Mouse (Mus musculus) midbrain, embryonic 11.5 days (tissue): ENCODE measurements around the gene Hist1h2ad. TPM values are rescaled to one million over a fixed set of nuclear protein-coding genes. Genes with fewer than 3 reads are reported as not detected.
"Not testable (repeated sequence)": the region's sequence is repeated elsewhere in the genome, so short reads cannot be mapped to it uniquely, and the experiment has no call there.

Source experiments
- ATAC-seq: fragments of 200-750 bp; cut with Nextera tagmentation; 2 replicates; pipeline ENCODE4 v1.8.0; 2017; ENCODE audit warnings: moderate TSS enrichment, moderate library complexity; ENCODE audit not compliant: low FRiP score
- DNase-seq: peaks from one replicate; pipeline ENCODE4 v3.0.0; 2015; ENCODE audit warnings: low spot score; ENCODE audit errors: missing footprints
- H3K27ac ChIP-seq: fragments of 300-500 bp; sonication (generic); 2 replicates; pipeline ENCODE4 v1.5.1; 2014; ENCODE audit warnings: low read depth, low read length
- H3K27me3 ChIP-seq: fragments of 300-500 bp; sonication (generic); 2 replicates; pipeline ENCODE4 v1.6.1; 2014; ENCODE audit warnings: mild to moderate bottlenecking, low read length, moderate library complexity, mixed read lengths; ENCODE audit not compliant: control insufficient read depth, insufficient read depth
- H3K36me3 ChIP-seq: fragments of 300-500 bp; sonication (generic); 2 replicates; pipeline ENCODE4 v1.6.1; 2014; ENCODE audit warnings: mild to moderate bottlenecking, low read length, moderate library complexity, mixed read lengths; ENCODE audit not compliant: control insufficient read depth, insufficient read depth
- H3K4me1 ChIP-seq: fragments of 300-500 bp; sonication (generic); 2 replicates; pipeline ENCODE4 v1.6.1; 2014; ENCODE audit warnings: low read length; ENCODE audit not compliant: control insufficient read depth, insufficient read depth
- H3K4me2 ChIP-seq: fragments of 300-500 bp; sonication (generic); 2 replicates; pipeline ENCODE4 v1.6.1; 2014; ENCODE audit warnings: mild to moderate bottlenecking, moderate library complexity
- H3K4me3 ChIP-seq: fragments of 300-500 bp; sonication (generic); 2 replicates; pipeline ENCODE4 v1.5.1; 2014; ENCODE audit warnings: low read depth, low read length
- H3K9ac ChIP-seq: fragments of 300-500 bp; sonication (generic); 2 replicates; pipeline ENCODE4 v1.6.1; 2014; ENCODE audit warnings: low read length
- H3K9me3 ChIP-seq: fragments of 300-500 bp; sonication (generic); 2 replicates; pipeline ENCODE4 v1.6.1; 2016; ENCODE audit warnings: low read length; ENCODE audit not compliant: control insufficient read depth
- WGBS: fragments of 180-500 bp; shearing (Covaris S2); extraction: QIAGEN DNeasy Blood & Tissue Kit; methylation state at CpG from one replicate; pipeline ENCODE4 v1.1.7; 2014; 5-methylcytosine and 5-hydroxymethylcytosine counted together
- polyA plus RNA-seq: library from polyadenylated mRNA; unstranded; fragments of >200 nt; fragmentation: Nextera tagmentation; extraction: Ambion mirVana; gene quantifications from 2 replicates; pipeline ENCODE4 v1.2.1, GENCODE M21; 2014

The Hist1h2ad gene
- polyA plus RNA-seq, 1 experiment from 2014 or later = 1.9 TPM

- Histone ChIP-seq H3K9ac (peak overlapping the region; percentile 86), H3K4me3 (peak overlapping the region; percentile 45), H3K4me2 (peak overlapping the region; percentile 45), H3K9me3 (no peaks in the 10 kb centered on the region), H3K4me1 (peaks cover 19% of the 10 kb centered on the region), H3K27me3 (no peaks in the 10 kb centered on the region), H3K27ac (peak overlapping the region; percentile 98), H3K36me3 (no peaks in the 10 kb centered on the region)
- DNase-seq = peak; percentile 91
- no peak for ATAC-seq
- WGBS = 23% methylated on average over 9 of the region's 9 CpGs
Observed at GRCm38 (mm10) chr13:23532262-23533075, 41.7 kb upstream of the Hist1h2ad start.

GRCm38 (mm10) chr13:23533560-23534367 lies 40.4 kb upstream of the Hist1h2ad start, which contains the start of gene Hist1h2af:
Gene Hist1h2af, plus strand, starts transcription at chr13:23533906.
- peak within 1 kb of the TSS; percentile 48 for H3K4me3 ChIP-seq
- ATAC-seq = peak; percentile 64
- H3K27me3 ChIP-seq, H3K36me3 ChIP-seq, H3K9me3 ChIP-seq: not testable (repeated sequence)
- peaks cover 19% of the 10 kb centered on the region for H3K4me1 ChIP-seq
- WGBS = under 1% methylated on average over 22 of the region's 53 CpGs
- peak within 1 kb of the TSS; percentile 98 for H3K27ac ChIP-seq
- peak within 1 kb of the TSS; percentile 66 for H3K9ac ChIP-seq
- H3K4me2 ChIP-seq = peak within 1 kb of the TSS; percentile 45
- DNase-seq = peak; percentile 94

- Histone ChIP-seq H3K9me3 (no peaks in the 10 kb centered on the region), H3K36me3 (no peaks in the 10 kb centered on the region), H3K9ac (peak overlapping the region; percentile 66), H3K27me3 (no peaks in the 10 kb centered on the region), H3K27ac (peak overlapping the region; percentile 98), H3K4me3 (peak overlapping the region; percentile 48), H3K4me1 (peaks cover 16% of the 10 kb centered on the region), H3K4me2 (peak overlapping the region; percentile 45)
- under 1% methylated on average over 15 of the region's 15 CpGs for WGBS
- peak; percentile 97 for DNase-seq
- ATAC-seq = peak; percentile 10
Observed at GRCm38 (mm10) chr13:23534368-23535131, 39.6 kb upstream of the Hist1h2ad start.

- not testable (repeated sequence) for H3K9me3 ChIP-seq, H3K27me3 ChIP-seq, H3K36me3 ChIP-seq
- Histone ChIP-seq H3K27ac (peak within 1 kb of the TSS; percentile 98), H3K4me2 (peak within 1 kb of the TSS; percentile 45), H3K4me3 (peak within 1 kb of the TSS; percentile 48), H3K9ac (peak within 1 kb of the TSS; percentile 69), H3K4me1 (peaks cover 16% of the 10 kb centered on the region)
- peak; percentile 92 for ATAC-seq
- peak; percentile 98 for DNase-seq
- WGBS = under 1% methylated on average over 48 of the region's 62 CpGs
Observed at GRCm38 (mm10) chr13:23535137-23536075, 38.8 kb upstream of the Hist1h2ad start, which contains the start of gene Hist1h3g. Gene Hist1h3g, plus strand, starts transcription at chr13:23535422.

- Histone ChIP-seq H3K36me3 (no peaks in the 10 kb centered on the region), H3K4me2 (peak overlapping the region; percentile 45), H3K4me1 (peaks cover 16% of the 10 kb centered on the region), H3K9me3 (no peaks in the 10 kb centered on the region), H3K9ac (peak overlapping the region; percentile 69), H3K4me3 (peak overlapping the region; percentile 48), H3K27me3 (no peaks in the 10 kb centered on the region), H3K27ac (peak overlapping the region; percentile 98)
- WGBS = 22% methylated on average over 7 of the region's 7 CpGs
- ATAC-seq = no peak
- DNase-seq = peak; percentile 87
Observed at GRCm38 (mm10) chr13:23536076-23536822, 37.9 kb upstream of the Hist1h2ad start.

- no peak overlapping the region for H3K4me3 ChIP-seq
- H3K9me3 ChIP-seq = no peaks in the 10 kb centered on the region
- WGBS = 78% methylated on average over 3 of the region's 3 CpGs
Observed at GRCm38 (mm10) chr13:23537006-23537710, 37.0 kb upstream of the Hist1h2ad start.

GRCm38 (mm10) chr13:23538249-23538648 lies 35.9 kb upstream of the Hist1h2ad start:
- ATAC-seq = no peak
- H3K27me3 ChIP-seq = no peaks in the 10 kb centered on the region
- H3K36me3 ChIP-seq = no peaks in the 10 kb centered on the region
- no peak overlapping the region for H3K4me2 ChIP-seq
- no peak overlapping the region for H3K4me3 ChIP-seq
- H3K9ac ChIP-seq = no peak overlapping the region
- H3K27ac ChIP-seq = no peak overlapping the region
- DNase-seq = no peak
- H3K4me1 ChIP-seq = peaks cover 10% of the 10 kb centered on the region
- 83% methylated on average over 5 of the region's 5 CpGs for WGBS
- H3K9me3 ChIP-seq = no peaks in the 10 kb centered on the region

More at GRCm38 (mm10) chr13:23537006-23537710, 37.0 kb upstream of the Hist1h2ad start:
- DNase-seq (peak; percentile 86), ATAC-seq (no peak)
- Histone ChIP-seq H3K27ac (no peak overlapping the region; the same call in 1 of the 2 replicates), H3K4me1 (peaks cover 15% of the 10 kb centered on the region), H3K27me3 (no peaks in the 10 kb centered on the region), H3K4me2 (peak overlapping the region; percentile 45), H3K36me3 (no peaks in the 10 kb centered on the region), H3K9ac (no peak overlapping the region)
